Mouse (Mus musculus) heart, embryonic 15.5 days (tissue): Measurements from ENCODE around the gene 6430548M08Rik. TPM values are rescaled to one million over a fixed set of nuclear protein-coding genes. Genes with fewer than 3 reads are reported as not detected.
A peak's percentile ranks its signal among the peaks of the same experiment; 100 is the strongest.

ENCODE experiments used
- ATAC-seq: fragments of 200-750 bp; cut with Nextera tagmentation; replicated peaks from 2 replicates; pipeline ENCODE4 v1.8.0; 2017; ENCODE audit warnings: low read depth, moderate TSS enrichment; ENCODE audit not compliant: insufficient number of reproducible peaks, insufficient read depth, low FRiP score
- H3K27ac ChIP-seq: fragments of 300-500 bp; sonication (generic); 2 replicates; pipeline ENCODE4 v1.5.1; 2015; ENCODE audit warnings: mild to moderate bottlenecking, inconsistent platforms
- H3K27me3 ChIP-seq: fragments of 300-500 bp; sonication (generic); 2 replicates; pipeline ENCODE4 v1.6.1; 2015; ENCODE audit warnings: inconsistent platforms
- H3K36me3 ChIP-seq: fragments of 300-500 bp; sonication (generic); 2 replicates; pipeline ENCODE4 v1.6.1; 2015; ENCODE audit warnings: mild to moderate bottlenecking, inconsistent platforms
- H3K4me1 ChIP-seq: fragments of 300-500 bp; sonication (generic); replicated peaks from 2 replicates; pipeline ENCODE4 v1.6.1; 2015; ENCODE audit warnings: inconsistent platforms
- H3K4me2 ChIP-seq: fragments of 300-500 bp; sonication (generic); 2 replicates; pipeline ENCODE4 v1.6.1; 2015; ENCODE audit warnings: inconsistent platforms, mild to moderate bottlenecking, moderate library complexity
- H3K4me3 ChIP-seq: fragments of 300-500 bp; sonication (generic); 2 replicates; pipeline ENCODE4 v1.5.1; 2015; ENCODE audit warnings: mild to moderate bottlenecking, inconsistent platforms
- H3K9ac ChIP-seq: fragments of 300-500 bp; sonication (generic); 2 replicates; pipeline ENCODE4 v1.6.1; 2015; ENCODE audit warnings: mild to moderate bottlenecking, inconsistent platforms
- H3K9me3 ChIP-seq: fragments of 300-500 bp; sonication (generic); replicated peaks from 2 replicates; pipeline ENCODE4 v1.6.1; 2016; ENCODE audit warnings: inconsistent platforms
- WGBS: fragments of 180-500 bp; shearing (Covaris S2); methylation state at CpG from one replicate; pipeline ENCODE4 v1.1.7; 2015; ENCODE audit warnings: mixed read lengths; 5-methylcytosine and 5-hydroxymethylcytosine counted together
- polyA plus RNA-seq: library from polyadenylated mRNA; unstranded; fragments of >200 nt; fragmentation: Nextera tagmentation; extraction: Ambion mirVana; gene quantifications from 2 replicates; pipeline ENCODE4 v1.2.1, GENCODE M21; 2015

Gene 6430548M08Rik
- polyA plus RNA-seq, 1 experiment from 2014 or later, result 6.6 TPM

DNA sequence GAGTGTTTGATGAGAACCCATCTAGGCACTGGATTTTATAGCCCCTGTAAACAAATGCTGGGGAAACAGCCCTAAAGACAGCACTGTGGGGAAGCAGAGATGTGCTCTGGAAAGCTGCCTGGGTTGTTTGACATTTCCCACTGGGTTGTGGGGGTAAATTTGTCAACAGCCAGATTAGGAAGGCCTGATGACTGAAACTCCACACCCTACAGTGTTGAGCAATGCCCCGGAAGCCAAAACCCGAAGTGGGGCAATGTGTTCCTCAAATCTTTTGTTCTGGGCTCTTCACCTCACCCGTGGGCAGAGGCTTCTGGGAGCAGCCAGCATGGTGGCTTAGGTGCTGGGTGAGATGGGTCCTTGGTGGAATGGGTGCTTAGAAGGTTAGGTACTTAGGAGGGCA, 4.8 kb upstream of the 6430548M08Rik start:
- Histone ChIP-seq H3K9me3 (no peaks in the 10 kb centered on the region), H3K27ac (no peak overlapping the region), H3K4me1 (peaks cover 25% of the 10 kb centered on the region), H3K36me3 (no peaks in the 10 kb centered on the region), H3K27me3 (no peaks in the 10 kb centered on the region), H3K9ac (no peak overlapping the region), H3K4me3 (no peak overlapping the region), H3K4me2 (no peak overlapping the region)
- WGBS, result 29% methylated on average over 3 of the region's 3 CpGs
- ATAC-seq, result no peak

DNA sequence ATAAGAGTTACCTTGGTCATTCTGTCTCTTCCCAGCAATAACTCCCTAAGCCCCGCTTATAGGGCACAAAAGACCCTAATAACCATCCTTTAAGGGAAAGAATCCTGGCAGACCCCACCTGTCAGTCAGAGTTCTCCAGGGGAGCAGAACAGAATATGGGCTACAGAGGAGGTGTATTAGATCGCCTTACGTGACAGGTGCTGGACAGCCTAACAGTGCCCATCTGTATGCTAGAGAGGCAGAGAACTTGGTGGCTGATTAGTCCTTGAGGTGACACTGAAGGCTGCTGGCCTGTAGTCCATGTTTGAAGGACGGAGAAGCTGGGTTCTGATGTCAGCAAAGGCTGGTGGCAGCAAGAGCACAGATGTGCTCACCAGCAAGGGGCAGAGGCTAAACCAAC, 3.0 kb upstream of the 6430548M08Rik start:
- H3K4me1 ChIP-seq, result peaks cover 25% of the 10 kb centered on the region
- ATAC-seq, result no peak
- WGBS, result 84% methylated on average over 4 of the region's 4 CpGs
- no peak overlapping the region for H3K27ac ChIP-seq
- H3K4me3 ChIP-seq, result no peak overlapping the region
- no peak overlapping the region for H3K4me2 ChIP-seq
- H3K9me3 ChIP-seq, result no peaks in the 10 kb centered on the region
- no peaks in the 10 kb centered on the region for H3K36me3 ChIP-seq
- H3K27me3 ChIP-seq, result peaks cover 15% of the 10 kb centered on the region; the same call in 1 of the 2 replicates
- no peak overlapping the region for H3K9ac ChIP-seq

DNA sequence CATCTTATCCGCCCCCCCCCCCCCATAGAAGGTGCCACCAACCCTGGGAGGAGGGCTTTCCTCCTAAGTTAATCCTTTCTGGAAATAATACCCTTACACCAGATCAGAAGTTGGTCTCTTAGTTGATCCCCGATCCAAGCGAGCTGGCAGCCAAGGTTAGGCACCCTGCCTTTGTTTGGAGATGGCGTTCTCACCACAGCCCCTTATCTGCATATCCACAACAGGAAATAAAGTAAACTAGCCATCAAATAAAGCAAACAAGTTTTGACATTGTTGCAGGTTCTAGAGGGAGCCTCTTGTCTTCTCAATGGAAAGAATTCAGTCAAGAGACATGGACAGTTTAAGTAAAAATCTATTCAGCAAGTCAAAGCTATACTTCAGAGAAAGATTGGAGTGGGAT, 2.6 kb upstream of the 6430548M08Rik start:
- ATAC-seq, result no peak
- Histone ChIP-seq H3K27ac (no peak overlapping the region), H3K4me3 (no peak overlapping the region), H3K4me1 (peaks cover 22% of the 10 kb centered on the region), H3K27me3 (peaks cover 16% of the 10 kb centered on the region; the same call in 1 of the 2 replicates), H3K4me2 (no peak overlapping the region), H3K9me3 (no peaks in the 10 kb centered on the region), H3K36me3 (no peaks in the 10 kb centered on the region), H3K9ac (no peak overlapping the region)
- 72% methylated on average over 4 of the region's 4 CpGs for WGBS

DNA sequence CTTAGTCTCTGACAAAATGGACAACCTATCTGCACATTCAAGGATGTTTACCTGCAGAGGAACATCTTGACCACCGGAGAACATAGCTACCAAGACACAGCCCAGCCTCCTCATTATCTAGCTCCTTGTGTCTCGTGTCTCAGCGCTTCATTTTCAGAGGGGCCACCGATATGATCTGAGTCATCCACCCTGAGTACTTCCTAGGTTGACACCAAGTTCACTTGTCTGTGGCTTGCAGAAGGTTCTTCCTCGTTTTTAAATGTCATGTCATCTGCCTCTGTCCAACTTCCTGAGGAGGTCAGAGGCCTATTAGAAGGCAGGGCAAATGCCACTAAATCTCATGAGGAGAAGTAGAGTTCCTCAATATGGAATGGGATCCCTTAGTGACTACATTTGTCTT, 1.4 kb upstream of the 6430548M08Rik start:
- H3K27me3 ChIP-seq, result peaks cover 16% of the 10 kb centered on the region; the same call in 1 of the 2 replicates
- no peaks in the 10 kb centered on the region for H3K36me3 ChIP-seq
- peak overlapping the region; percentile 97 for H3K4me2 ChIP-seq
- H3K4me1 ChIP-seq, result peaks cover 26% of the 10 kb centered on the region
- no peaks in the 10 kb centered on the region for H3K9me3 ChIP-seq
- WGBS, result 65% methylated on average over 5 of the region's 5 CpGs
- no peak overlapping the region for H3K4me3 ChIP-seq
- no peak for ATAC-seq
- no peak overlapping the region for H3K9ac ChIP-seq
- peak overlapping the region; percentile 97 for H3K27ac ChIP-seq

DNA sequence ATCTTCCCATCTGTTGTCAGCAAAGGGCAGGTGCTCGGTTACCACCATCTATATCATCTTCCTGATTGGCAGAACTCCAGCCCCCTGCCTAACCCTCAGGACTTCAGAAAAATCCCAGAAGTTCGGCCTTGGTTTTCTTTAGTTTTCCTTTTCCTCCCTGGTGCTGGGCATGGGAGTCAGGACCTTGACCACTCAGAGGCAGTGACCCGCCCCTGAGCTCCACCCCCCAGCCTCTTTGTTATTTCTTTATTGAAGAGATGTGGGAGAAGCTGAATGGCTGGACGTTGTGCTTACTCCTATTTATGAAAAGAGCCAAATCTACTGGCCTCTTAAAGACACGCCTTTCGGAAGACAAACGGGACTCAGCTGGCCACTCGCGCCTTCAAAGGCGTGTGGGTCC, 646 bp upstream of the 6430548M08Rik start:
- peaks cover 16% of the 10 kb centered on the region; the same call in 1 of the 2 replicates for H3K27me3 ChIP-seq
- ATAC-seq, result 0 out of 2 replicates have a peak, but pooled peaks have one; percentile 28
- peaks cover 28% of the 10 kb centered on the region for H3K4me1 ChIP-seq
- peak overlapping the region; percentile 97 for H3K27ac ChIP-seq
- no peaks in the 10 kb centered on the region for H3K36me3 ChIP-seq
- no peaks in the 10 kb centered on the region for H3K9me3 ChIP-seq
- peak overlapping the region; percentile 97 for H3K4me2 ChIP-seq
- peak overlapping the region; percentile 74 for H3K9ac ChIP-seq
- whole genome bisulfite sequencing, result 3% methylated on average over 10 of the region's 10 CpGs
- H3K4me3 ChIP-seq, result peak overlapping the region; percentile 85

DNA sequence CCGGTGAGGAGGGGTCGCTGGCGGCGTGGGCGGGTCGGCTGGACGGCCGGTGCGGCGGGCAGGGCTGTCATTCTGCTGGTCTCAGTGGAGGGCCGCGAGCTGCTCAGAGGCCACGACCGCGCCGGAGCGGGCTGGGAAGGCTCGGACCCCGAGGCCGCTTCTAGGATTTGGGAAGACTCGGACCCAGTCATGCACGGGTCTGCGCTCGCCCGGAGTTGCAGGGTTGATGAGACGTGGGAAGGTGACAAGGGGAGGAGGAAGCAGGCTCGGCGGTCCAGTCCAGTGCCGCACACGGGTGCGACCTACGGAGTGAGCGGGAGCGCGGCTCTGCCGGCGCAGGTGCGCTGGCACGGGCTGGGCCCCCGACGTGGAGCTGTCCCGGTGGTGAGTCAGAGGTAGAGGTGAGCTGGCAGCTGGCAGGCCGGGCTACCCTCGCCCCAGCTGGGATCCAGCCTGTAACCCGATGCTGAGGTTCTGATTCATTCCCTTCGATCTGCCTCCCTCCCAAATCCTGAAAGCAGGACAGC, 426 bp downstream of the 6430548M08Rik start:
- ATAC-seq, result peak; percentile 43
- Histone ChIP-seq H3K9me3 (no peaks in the 10 kb centered on the region), H3K36me3 (no peaks in the 10 kb centered on the region), H3K4me2 (peak overlapping the region; percentile 97), H3K9ac (peak overlapping the region; percentile 85), H3K27me3 (peaks cover 16% of the 10 kb centered on the region; the same call in 1 of the 2 replicates), H3K4me3 (peak overlapping the region; percentile 85), H3K4me1 (peaks cover 38% of the 10 kb centered on the region), H3K27ac (peak overlapping the region; percentile 38)
- whole genome bisulfite sequencing, result 1% methylated on average over 46 of the region's 46 CpGs

DNA sequence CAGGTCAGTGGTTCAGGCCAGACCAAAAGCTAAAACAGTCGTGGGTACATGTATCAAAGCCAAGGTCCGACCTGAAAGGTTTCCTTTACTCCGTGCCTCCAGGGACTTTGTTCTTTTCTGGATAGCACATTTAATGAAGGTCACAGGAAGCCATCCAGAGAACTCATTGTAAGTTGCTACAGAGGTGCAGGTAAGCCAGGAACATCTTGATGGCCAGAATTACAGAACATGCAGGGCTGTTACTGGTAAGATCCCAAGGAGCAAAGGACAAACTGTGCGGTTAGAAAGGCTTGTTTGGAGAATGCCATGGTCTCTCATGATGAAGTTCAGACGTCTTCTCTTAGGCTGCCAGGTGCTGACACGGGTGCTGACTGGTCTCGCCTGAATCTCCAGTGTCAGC, 2.6 kb downstream of the 6430548M08Rik start:
- Histone ChIP-seq H3K27ac (no peak overlapping the region), H3K4me1 (peaks cover 60% of the 10 kb centered on the region), H3K27me3 (peaks cover 16% of the 10 kb centered on the region; the same call in 1 of the 2 replicates), H3K9me3 (no peaks in the 10 kb centered on the region), H3K36me3 (no peaks in the 10 kb centered on the region), H3K9ac (no peak overlapping the region), H3K4me2 (no peak overlapping the region), H3K4me3 (no peak overlapping the region)
- ATAC-seq, result no peak
- 68% methylated on average over 7 of the region's 7 CpGs for WGBS

DNA sequence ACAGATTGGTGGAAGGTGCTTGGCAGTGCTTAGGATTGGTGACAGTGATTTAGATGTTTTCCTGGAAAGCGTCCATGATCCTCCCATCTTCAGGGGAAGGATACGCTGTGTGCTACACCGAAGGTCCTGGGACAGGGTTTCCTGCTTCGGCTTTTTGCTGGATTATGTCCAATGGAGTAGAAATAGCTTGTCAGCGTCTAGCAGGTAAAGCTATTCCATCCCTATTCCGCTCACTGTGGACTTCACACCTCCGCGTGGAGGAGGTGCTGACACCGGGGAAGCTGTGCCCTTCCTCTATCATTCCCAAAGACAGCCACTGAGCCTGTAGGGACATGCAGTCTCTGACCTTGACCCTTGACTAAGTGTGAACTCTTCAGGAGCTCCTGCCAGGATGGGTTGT, 4.2 kb downstream of the 6430548M08Rik start:
- H3K4me1 ChIP-seq, result peaks cover 66% of the 10 kb centered on the region
- WGBS, result 60% methylated on average over 9 of the region's 9 CpGs

DNA sequence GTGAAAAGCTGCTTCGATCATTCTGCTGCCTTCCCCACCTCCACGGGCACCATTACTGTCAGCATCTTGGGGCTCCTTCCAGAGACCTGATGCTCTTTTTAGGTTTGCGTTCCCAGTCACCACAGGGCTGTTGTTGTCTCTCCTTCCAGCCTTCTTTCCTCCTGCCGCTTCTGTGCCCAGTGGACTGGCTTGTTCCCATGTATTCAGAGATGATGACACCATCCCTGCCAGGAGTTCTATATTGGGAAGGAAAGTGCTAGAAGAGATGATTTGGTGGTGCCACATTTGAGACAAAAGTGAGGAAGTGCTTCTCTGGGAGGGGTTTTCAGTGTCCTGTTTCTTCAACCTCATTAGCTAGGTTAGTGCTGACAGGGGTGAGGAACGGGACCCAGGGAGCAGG, 4.9 kb downstream of the 6430548M08Rik start:
- Histone ChIP-seq H3K4me2 (no peak overlapping the region), H3K27me3 (peaks cover 16% of the 10 kb centered on the region; the same call in 1 of the 2 replicates), H3K4me3 (no peak overlapping the region), H3K36me3 (no peaks in the 10 kb centered on the region), H3K27ac (no peak overlapping the region), H3K9ac (no peak overlapping the region), H3K4me1 (peaks cover 69% of the 10 kb centered on the region), H3K9me3 (no peaks in the 10 kb centered on the region)
- no peak for ATAC-seq
- 69% methylated on average over 5 of the region's 5 CpGs for WGBS

More for the DNA sequence above, 4.2 kb downstream of the 6430548M08Rik start:
- Histone ChIP-seq H3K27me3 (peaks cover 16% of the 10 kb centered on the region; the same call in 1 of the 2 replicates), H3K27ac (no peak overlapping the region), H3K36me3 (no peaks in the 10 kb centered on the region), H3K9me3 (no peaks in the 10 kb centered on the region), H3K4me3 (no peak overlapping the region), H3K4me2 (no peak overlapping the region), H3K9ac (no peak overlapping the region)
- no peak for ATAC-seq

DNA sequence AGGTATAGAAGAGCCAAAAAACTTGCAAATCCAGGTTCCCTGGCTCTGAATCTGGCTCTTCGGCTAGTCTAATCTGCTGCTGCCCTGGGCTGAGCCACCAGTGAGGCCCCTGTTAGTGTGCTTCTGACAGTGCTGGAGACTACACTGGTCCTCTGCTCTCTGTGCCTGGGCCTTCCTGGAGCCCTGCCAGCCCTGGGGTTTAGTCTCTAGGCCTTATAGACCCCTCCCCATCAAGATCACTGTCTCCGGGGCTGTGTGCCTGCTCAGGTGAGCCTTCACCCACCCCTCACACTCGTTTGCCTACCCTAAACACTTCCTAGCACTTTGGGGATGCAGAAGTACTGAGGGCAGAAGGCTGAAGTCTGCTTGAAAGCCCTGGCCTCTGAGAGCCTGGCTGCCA, 5.5 kb downstream of the 6430548M08Rik start:
- no peaks in the 10 kb centered on the region for H3K9me3 ChIP-seq
- peak overlapping the region; percentile 74 for H3K27ac ChIP-seq
- H3K9ac ChIP-seq, result peak overlapping the region; percentile 9; the same call in 1 of the 2 replicates
- no peak overlapping the region for H3K4me3 ChIP-seq
- H3K4me2 ChIP-seq, result no peak overlapping the region
- peaks cover 15% of the 10 kb centered on the region; the same call in 1 of the 2 replicates for H3K27me3 ChIP-seq
- ATAC-seq, result no peak
- WGBS, result 43% methylated on average over 3 of the region's 3 CpGs
- H3K36me3 ChIP-seq, result no peaks in the 10 kb centered on the region
- peaks cover 71% of the 10 kb centered on the region for H3K4me1 ChIP-seq

DNA sequence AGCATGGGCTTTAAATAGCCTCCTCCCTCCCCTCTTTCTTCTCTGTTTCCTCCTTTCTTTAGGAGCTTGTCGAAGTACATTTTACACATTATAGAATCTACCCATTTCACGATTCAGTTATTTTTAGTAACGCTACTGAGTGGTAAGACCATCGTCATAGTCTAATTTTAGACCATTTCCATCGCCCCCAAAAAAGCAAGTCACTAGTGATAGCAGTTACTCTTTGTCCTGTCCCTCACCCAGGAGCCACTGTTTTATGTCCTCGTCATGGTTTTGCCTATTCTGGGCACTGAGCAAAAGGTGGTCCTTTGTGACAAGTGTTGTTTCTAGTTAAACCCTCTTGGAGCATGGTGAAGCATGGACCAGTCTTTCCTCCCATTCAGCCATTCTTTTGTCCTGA, 6.0 kb downstream of the 6430548M08Rik start:
- Histone ChIP-seq H3K9me3 (no peaks in the 10 kb centered on the region), H3K4me2 (peak overlapping the region; percentile 31), H3K9ac (no peak overlapping the region), H3K36me3 (no peaks in the 10 kb centered on the region), H3K27ac (peak overlapping the region; percentile 74), H3K4me1 (peaks cover 72% of the 10 kb centered on the region), H3K4me3 (no peak overlapping the region), H3K27me3 (0 out of 2 replicates have a peak, but pooled peaks cover 10% of the 10 kb centered on the region)
- WGBS, result 23% methylated on average over 6 of the region's 6 CpGs
- no peak; the same call in 1 of the 2 replicates for ATAC-seq

DNA sequence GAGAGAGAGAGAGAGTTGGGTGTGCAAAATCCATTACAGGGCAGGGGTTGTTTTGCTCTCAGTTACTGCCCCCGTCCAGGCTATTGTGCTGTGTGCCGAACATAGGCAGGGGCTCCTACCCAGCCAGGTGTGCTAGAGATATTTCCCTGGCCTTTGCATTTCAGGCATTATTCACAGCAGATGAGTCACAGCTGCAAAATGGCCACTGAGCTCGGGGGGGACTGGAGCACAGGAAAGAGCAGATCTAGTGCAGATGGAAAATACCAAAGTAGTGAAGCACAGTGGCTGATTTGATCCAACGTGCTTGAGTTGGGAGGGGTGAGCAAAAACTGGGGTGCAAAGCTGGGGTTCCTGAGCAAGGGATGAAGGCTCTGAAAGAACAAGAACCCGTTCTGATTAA, 7.0 kb downstream of the 6430548M08Rik start:
- H3K9ac ChIP-seq, result no peak overlapping the region
- no peaks in the 10 kb centered on the region for H3K9me3 ChIP-seq
- no peak for ATAC-seq
- H3K27me3 ChIP-seq, result 0 out of 2 replicates have a peak, but pooled peaks cover 1% of the 10 kb centered on the region
- H3K36me3 ChIP-seq, result no peaks in the 10 kb centered on the region
- peak overlapping the region; percentile 24; the same call in 1 of the 2 replicates for H3K4me2 ChIP-seq
- peak overlapping the region; percentile 74 for H3K27ac ChIP-seq
- H3K4me1 ChIP-seq, result peaks cover 78% of the 10 kb centered on the region
- 41% methylated on average over 5 of the region's 5 CpGs for WGBS
- no peak overlapping the region for H3K4me3 ChIP-seq
